Mouse (Mus musculus) thymus, postnatal 25 days (tissue): ENCODE measurements around the gene Ssxb3.
"Not testable (repeated sequence)": the region's sequence is repeated elsewhere in the genome, so short reads cannot be mapped to it uniquely, and the experiment has no call there.

ENCODE experiments used
- DNase-seq: peaks from one replicate; pipeline ENCODE4 v3.0.0; 2022

Ssxb3 gene

GRCm38 (mm10) chrX:8591716-8592115 lies at the start of gene Ssxb3:
Gene Ssxb3, minus strand, starts transcription at chrX:8591816.
- DNase-seq, result not testable (repeated sequence)

- DNase-seq, result not testable (repeated sequence)
Measured at GRCm38 (mm10) chrX:8548155-8548554, 43.5 kb downstream of the Ssxb3 start, which contains the start of gene Ssxb6. Gene Ssxb6, minus strand, starts transcription at chrX:8548255.
